29 mouse cellular contexts compared by ENCODE assay signal in the genomic region with DNA sequence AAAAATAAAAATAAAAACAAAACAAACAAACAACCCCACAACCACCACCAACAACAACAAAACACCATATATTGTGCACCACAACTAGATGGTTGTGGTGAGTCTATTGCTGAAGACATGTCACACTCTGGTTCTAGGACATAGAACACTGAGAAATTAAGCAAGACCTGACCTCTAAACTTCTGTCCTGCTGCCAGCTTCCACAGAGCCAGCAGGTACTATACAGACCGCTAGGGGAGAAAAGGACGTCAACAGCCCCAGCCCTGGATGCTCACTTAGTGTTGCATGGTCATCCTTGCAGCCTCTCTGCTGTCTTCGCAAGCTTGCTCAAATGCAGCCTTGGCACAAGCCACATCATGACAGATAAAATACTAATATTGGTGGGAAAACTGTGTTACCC. TPM values are rescaled to one million over a fixed set of nuclear protein-coding genes. Genes with fewer than 3 reads are reported as not detected.
DNase-seq lines count a peak whose midpoint lies in the region; ATAC-seq and TF ChIP-seq lines count a peak whose summit lies in the region.
"Had no signal": no experiment of that assay in that cellular context is flagged by ENCODE, and none has a peak within 500 bp of the region (broad histone marks: within the 10 kb centered on the region; RNA-seq: fewer than 3 reads in every experiment).

No protein-coding gene starts in this region.

- no peak overlapping the region for H3K9ac ChIP-seq in liver, adult 2 months (ENCODE audit: low read depth, low read length)
- no peak overlapping the region for H3K9ac ChIP-seq in liver, embryonic 12.5 days
- no peak overlapping the region for H3K9ac ChIP-seq in forebrain, postnatal 0 days
- H3K9ac ChIP-seq: embryonic facial prominence, embryonic 13.5 days; forebrain, embryonic 12.5 days; forebrain, embryonic 15.5 days; heart, embryonic 12.5 days; heart, embryonic 15.5 days; hindbrain, embryonic 13.5 days; intestine, embryonic 15.5 days had no signal

- no peak overlapping the region for H3K4me3 ChIP-seq in liver, adult 2 months (ENCODE audit: insufficient read depth, low read depth, low read length)
- H3K4me3 ChIP-seq in liver, embryonic 12.5 days = no peak overlapping the region
- H3K4me3 ChIP-seq in forebrain, postnatal 0 days (ENCODE audit: low read depth, low read length) = no peak overlapping the region
- H3K4me3 ChIP-seq: embryonic facial prominence, embryonic 10.5 days; embryonic facial prominence, embryonic 13.5 days; erythroblast, embryonic 14.5 days; forebrain, embryonic 12.5 days; forebrain, embryonic 15.5 days; gastrocnemius, adult 2 months; heart, embryonic 12.5 days; heart, embryonic 15.5 days; hindbrain, embryonic 10.5 days; hindbrain, embryonic 13.5 days; intestine, embryonic 15.5 days had no signal

- H3K36me3 ChIP-seq in liver, adult 2 months (ENCODE audit: control insufficient read depth, insufficient read depth, low read length) = no peaks in the 10 kb centered on the region
- no peaks in the 10 kb centered on the region for H3K36me3 ChIP-seq in liver, embryonic 12.5 days
- no peaks in the 10 kb centered on the region for H3K36me3 ChIP-seq in forebrain, postnatal 0 days (ENCODE audit: insufficient read depth)
- H3K36me3 ChIP-seq: embryonic facial prominence, embryonic 10.5 days; embryonic facial prominence, embryonic 13.5 days; forebrain, embryonic 12.5 days; forebrain, embryonic 15.5 days; heart, embryonic 12.5 days; heart, embryonic 15.5 days; hindbrain, embryonic 10.5 days; hindbrain, embryonic 13.5 days; intestine, embryonic 15.5 days had no signal

- peak; percentile 64 for TF ChIP-seq CTCF in liver, adult 2 months (IDR thresholded peaks at IDR 0.05; ENCODE audit: low read depth, low read length)
- no peak for TF ChIP-seq CTCF in forebrain, postnatal 0 days (IDR thresholded peaks at IDR 0.05; ENCODE audit: low read depth)

- no peaks in the 10 kb centered on the region for H3K27me3 ChIP-seq in liver, adult 2 months (ENCODE audit: control insufficient read depth, insufficient read depth, low read length)
- H3K27me3 ChIP-seq in liver, embryonic 12.5 days (replicated peaks) = 0 out of 2 replicates have a peak, but pooled peaks cover 3% of the 10 kb centered on the region
- no peaks in the 10 kb centered on the region for H3K27me3 ChIP-seq in forebrain, postnatal 0 days (ENCODE audit: insufficient read depth, low read length)
- H3K27me3 ChIP-seq: embryonic facial prominence, embryonic 13.5 days; forebrain, embryonic 12.5 days; forebrain, embryonic 15.5 days; heart, embryonic 12.5 days; heart, embryonic 15.5 days; hindbrain, embryonic 13.5 days; intestine, embryonic 15.5 days had no signal

- DNase-seq in adrenal gland, adult 2 months = peak; percentile 24
- DNase-seq in adrenal gland, adult 8-10 months = no peak
- peak; percentile 80 for DNase-seq in liver, adult 2 months (ENCODE audit: extremely low read depth, low read depth, low spot score)
- DNase-seq in forebrain, postnatal 0 days = no peak
- DNase-seq: cerebellum, adult 11-12 months; cerebellum, adult 8-10 months; cerebellum, postnatal 10 days; cerebellum, postnatal 36 days; embryo, embryonic 11 days; gastrocnemius, adult 2 months; gastrocnemius, postnatal 14 days; heart, adult 11 months; heart, postnatal 10 days; heart, postnatal 36 days had no signal

- H3K4me1 ChIP-seq in liver, adult 2 months (ENCODE audit: control insufficient read depth, insufficient read depth, low read length) = no peaks in the 10 kb centered on the region
- peaks cover 14% of the 10 kb centered on the region for H3K4me1 ChIP-seq in liver, embryonic 12.5 days
- no peaks in the 10 kb centered on the region for H3K4me1 ChIP-seq in forebrain, postnatal 0 days (ENCODE audit: insufficient read depth)
- H3K4me1 ChIP-seq: embryonic facial prominence, embryonic 13.5 days; forebrain, embryonic 15.5 days; heart, embryonic 12.5 days; heart, embryonic 15.5 days; hindbrain, embryonic 10.5 days; hindbrain, embryonic 13.5 days; intestine, embryonic 15.5 days had no signal

- ATAC-seq in liver, embryonic 12.5 days = no peak
- ATAC-seq in megakaryocyte progenitor cell, adult 5-6 weeks (replicated peaks; ENCODE audit: poor library complexity) = 0 out of 2 replicates have a peak, but pooled peaks have one; percentile 11
- no peak for ATAC-seq in forebrain, postnatal 0 days
- ATAC-seq: activated CD4-positive, CD25-positive, alpha-beta regulatory T cell, adult 4 months; forebrain, embryonic 15.5 days; hindbrain, embryonic 16.5 days; intestine, embryonic 15.5 days had no signal

- WGBS in liver, adult 2 months = 40% methylated on average over 3 of the region's 3 CpGs
- WGBS in liver, embryonic 12.5 days (ENCODE audit: insufficient replicate concordance) = 70% methylated on average over 3 of the region's 3 CpGs
- 84% methylated on average over 3 of the region's 3 CpGs for WGBS in forebrain, postnatal 0 days

- H3K4me2 ChIP-seq in liver, embryonic 12.5 days = no peak overlapping the region
- no peak overlapping the region for H3K4me2 ChIP-seq in forebrain, postnatal 0 days (ENCODE audit: low read depth)
- H3K4me2 ChIP-seq: embryonic facial prominence, embryonic 13.5 days; forebrain, embryonic 12.5 days; forebrain, embryonic 15.5 days; heart, embryonic 12.5 days; heart, embryonic 15.5 days; hindbrain, embryonic 13.5 days; intestine, embryonic 15.5 days had no signal

- H3K9me3 ChIP-seq in liver, embryonic 12.5 days (replicated peaks) = no peaks in the 10 kb centered on the region
- no peaks in the 10 kb centered on the region for H3K9me3 ChIP-seq in forebrain, postnatal 0 days (ENCODE audit: low read length)
- H3K9me3 ChIP-seq: embryonic facial prominence, embryonic 10.5 days; embryonic facial prominence, embryonic 13.5 days; forebrain, embryonic 12.5 days; forebrain, embryonic 15.5 days; heart, embryonic 12.5 days; heart, embryonic 15.5 days; hindbrain, embryonic 10.5 days; hindbrain, embryonic 13.5 days; intestine, embryonic 15.5 days had no signal

- no peaks in the 10 kb centered on the region for H3K79me2 ChIP-seq in liver, adult 2 months (ENCODE audit: control insufficient read depth, insufficient read depth, low read length)

- no peak overlapping the region for H3K27ac ChIP-seq in liver, adult 2 months (replicated peaks; ENCODE audit: insufficient read depth, low read depth, low read length)
- H3K27ac ChIP-seq in liver, embryonic 12.5 days = no peak overlapping the region
- no peak overlapping the region for H3K27ac ChIP-seq in forebrain, postnatal 0 days (ENCODE audit: low read depth, low read length)
- H3K27ac ChIP-seq: embryonic facial prominence, embryonic 10.5 days; embryonic facial prominence, embryonic 13.5 days; forebrain, embryonic 12.5 days; forebrain, embryonic 15.5 days; gastrocnemius, adult 2 months; heart, embryonic 15.5 days; hindbrain, embryonic 10.5 days; hindbrain, embryonic 13.5 days; intestine, embryonic 15.5 days had no signal

- TF ChIP-seq POLR2A in liver, adult 2 months (IDR thresholded peaks at IDR 0.05; ENCODE audit: extremely low read depth, insufficient read depth, low read length) = no peak

RNA-seq across cellular contexts. Expression of gene Hexa, which starts 11.8 kb away (rescaled TPM):
- total RNA-seq in adrenal gland, adult 2 months (2021) = 100 to 1,000 TPM; 134 to 162 TPM
- polyA plus RNA-seq in adrenal gland, adult 2 months (2012; rRNA removed) = 123 and 137 TPM in 2 replicates
- total RNA-seq in adrenal gland, adult 8-10 months (2022) = 100 to 1,000 TPM; 125 to 176 (median 142) TPM
- 39.6 and 46.2 TPM in 2 replicates for total RNA-seq in liver, adult 2 months (2014; rRNA removed)
- 38.9 and 46.2 TPM in 2 replicates for polyA plus RNA-seq in liver, adult 2 months (2012; rRNA removed)
- polyA plus RNA-seq in liver, embryonic 12.5 days (2016; fragmentation: Nextera tagmentation; extraction: Ambion mirVana) = 42.4 and 42.5 TPM in 2 replicates
- total RNA-seq in megakaryocyte progenitor cell, adult 5-6 weeks (2015) = 98.6 and 103 TPM in 2 replicates
- 168 and 210 TPM in 2 replicates for total RNA-seq in megakaryocyte progenitor cell, adult 5-6 weeks (2017)
- 48.1 and 50.7 TPM in 2 replicates for total RNA-seq in forebrain, postnatal 0 days (2014; rRNA removed)
- polyA plus RNA-seq in forebrain, postnatal 0 days (2015; fragmentation: Nextera tagmentation; extraction: Ambion mirVana) = 46.3 and 49.9 TPM in 2 replicates

RNA-seq across cellular contexts. Expression of gene Tmem202, which starts 12.1 kb away (rescaled TPM):
- total RNA-seq in adrenal gland, adult 2 months (2021) = 1 to 10 TPM; 2.5 to 3.5 TPM
- 4.1 and 4.4 TPM in 2 replicates for polyA plus RNA-seq in adrenal gland, adult 2 months (2012; rRNA removed)
- 1 to 10 TPM; 1.5 to 3.9 (median 3.5) TPM for total RNA-seq in adrenal gland, adult 8-10 months (2022)
- 0.18 TPM in 1 of 2 replicates, not detected in the other for total RNA-seq in liver, adult 2 months (2014; rRNA removed)
- 0.07 TPM in 1 of 2 replicates, not detected in the other for polyA plus RNA-seq in liver, adult 2 months (2012; rRNA removed)
- polyA plus RNA-seq in liver, embryonic 12.5 days (2016; fragmentation: Nextera tagmentation; extraction: Ambion mirVana) = not detected in 2 replicates
- 0.17 TPM in 1 of 2 replicates, not detected in the other for total RNA-seq in megakaryocyte progenitor cell, adult 5-6 weeks (2015)
- total RNA-seq in megakaryocyte progenitor cell, adult 5-6 weeks (2017) = not detected in 2 replicates
- 0.38 and 1.8 TPM in 2 replicates for total RNA-seq in forebrain, postnatal 0 days (2014; rRNA removed)
- polyA plus RNA-seq in forebrain, postnatal 0 days (2015; fragmentation: Nextera tagmentation; extraction: Ambion mirVana) = 1.2 TPM in 2 replicates
- total RNA-seq: ES-E14 had no signal
- polyA plus RNA-seq: activated CD4-positive, CD25-positive, alpha-beta regulatory T cell, adult 4 months; embryonic facial prominence, embryonic 10.5 days; embryonic facial prominence, embryonic 13.5 days; erythroblast, embryonic 14.5 days; forebrain, embryonic 12.5 days; heart, embryonic 12.5 days; hindbrain, embryonic 10.5 days; intestine, embryonic 15.5 days had no signal

RNA-seq across cellular contexts. Expression of gene Arih1, which starts 41.2 kb away (rescaled TPM):
- 100 to 1,000 TPM in 1 of 2 experiments, 10 to 100 TPM in 1; 99.3 to 152 TPM for total RNA-seq in adrenal gland, adult 2 months (2021)
- polyA plus RNA-seq in adrenal gland, adult 2 months (2012; rRNA removed) = 10.2 and 13.6 TPM in 2 replicates
- 100 to 1,000 TPM; 107 to 144 (median 120) TPM for total RNA-seq in adrenal gland, adult 8-10 months (2022)
- total RNA-seq in liver, adult 2 months (2014; rRNA removed) = 26.6 and 31.4 TPM in 2 replicates
- 9.5 and 10.2 TPM in 2 replicates for polyA plus RNA-seq in liver, adult 2 months (2012; rRNA removed)
- polyA plus RNA-seq in liver, embryonic 12.5 days (2016; fragmentation: Nextera tagmentation; extraction: Ambion mirVana) = 13.7 and 15.9 TPM in 2 replicates
- total RNA-seq in megakaryocyte progenitor cell, adult 5-6 weeks (2015) = 91.4 and 102 TPM in 2 replicates
- total RNA-seq in megakaryocyte progenitor cell, adult 5-6 weeks (2017) = 87.9 and 105 TPM in 2 replicates
- 62.0 and 70.8 TPM in 2 replicates for total RNA-seq in forebrain, postnatal 0 days (2014; rRNA removed)
- 5.1 and 7.6 TPM in 2 replicates for polyA plus RNA-seq in forebrain, postnatal 0 days (2015; fragmentation: Nextera tagmentation; extraction: Ambion mirVana)

RNA-seq across cellular contexts. Expression of gene Celf6, which starts 50.1 kb away (rescaled TPM):
- 1 to 10 TPM; 3.0 to 8.6 TPM for total RNA-seq in adrenal gland, adult 2 months (2021)
- polyA plus RNA-seq in adrenal gland, adult 2 months (2012; rRNA removed) = 3.9 and 13.9 TPM in 2 replicates
- total RNA-seq in adrenal gland, adult 8-10 months (2022) = 10 to 100 TPM in 2 of 4 experiments, 1 to 10 TPM in 2; 5.8 to 16.0 (median 9.7) TPM
- total RNA-seq in liver, adult 2 months (2014; rRNA removed) = not detected in 2 replicates
- polyA plus RNA-seq in liver, adult 2 months (2012; rRNA removed) = not detected in 2 replicates
- 0.11 TPM in 1 of 2 replicates, not detected in the other for polyA plus RNA-seq in liver, embryonic 12.5 days (2016; fragmentation: Nextera tagmentation; extraction: Ambion mirVana)
- total RNA-seq in megakaryocyte progenitor cell, adult 5-6 weeks (2015) = not detected in 2 replicates
- not detected in 2 replicates for total RNA-seq in megakaryocyte progenitor cell, adult 5-6 weeks (2017)
- total RNA-seq in forebrain, postnatal 0 days (2014; rRNA removed) = 53.8 and 97.6 TPM in 2 replicates
- 19.3 and 41.7 TPM in 2 replicates for polyA plus RNA-seq in forebrain, postnatal 0 days (2015; fragmentation: Nextera tagmentation; extraction: Ambion mirVana)
- total RNA-seq: gastrocnemius, adult 2 months; gastrocnemius, postnatal 14 days; heart, postnatal 10 days; heart, postnatal 36 days had no signal
- polyA plus RNA-seq: activated CD4-positive, CD25-positive, alpha-beta regulatory T cell, adult 4 months; erythroblast, embryonic 14.5 days; heart, embryonic 12.5 days had no signal

Comparison
In these comparisons a context has a peak if more than half of its experiments do, and no peak if none do; other contexts are left out.
1. DNase-seq: peak in adrenal gland, adult 2 months (single experiment) and liver, adult 2 months (single experiment); none in adrenal gland, adult 8-10 months (single experiment) and forebrain, postnatal 0 days (single experiment).